Mouse (Mus musculus) c-Kit-negative CD71-positive TER-119-positive erythroid progenitor cells, embryonic 14.5 days (primary cell): ENCODE measurements around the gene Gli2.

Source experiments
- DNase-seq: peaks from one replicate; pipeline ENCODE4 v3.0.0-alpha.2; 2013; ENCODE audit warnings: low read depth, low spot score

The Gli2 gene

GRCm38 (mm10) chr1:118901868-118902586, 151.4 kb downstream of the Gli2 start:
- no peak for DNase-seq

- DNase-seq, result no peak
Observed at GRCm38 (mm10) chr1:118898351-118898750, 155.1 kb downstream of the Gli2 start.

GRCm38 (mm10) chr1:118895026-118895762, 158.2 kb downstream of the Gli2 start:
- no peak for DNase-seq

- no peak for DNase-seq
Observed at GRCm38 (mm10) chr1:118891395-118891794, 162.0 kb downstream of the Gli2 start.

GRCm38 (mm10) chr1:118890125-118890875, 163.1 kb downstream of the Gli2 start:
- no peak for DNase-seq

- DNase-seq, result no peak
Observed at GRCm38 (mm10) chr1:118880781-118881247, 172.6 kb downstream of the Gli2 start.

- no peak for DNase-seq
Observed at GRCm38 (mm10) chr1:118878291-118878690, 175.1 kb downstream of the Gli2 start.

GRCm38 (mm10) chr1:118875227-118875626, 178.2 kb downstream of the Gli2 start:
- no peak for DNase-seq

- no peak for DNase-seq
Observed at GRCm38 (mm10) chr1:118873559-118873958, 179.9 kb downstream of the Gli2 start.

GRCm38 (mm10) chr1:118864735-118865134, 188.7 kb downstream of the Gli2 start:
- no peak for DNase-seq

- DNase-seq, result no peak
Observed at GRCm38 (mm10) chr1:118864031-118864430, 189.4 kb downstream of the Gli2 start.

GRCm38 (mm10) chr1:118858101-118858500, 195.3 kb downstream of the Gli2 start:
- no peak for DNase-seq

- no peak for DNase-seq
Observed at GRCm38 (mm10) chr1:118830658-118831057, 222.8 kb downstream of the Gli2 start.

GRCm38 (mm10) chr1:118826614-118827013, 226.8 kb downstream of the Gli2 start:
- no peak for DNase-seq

GRCm38 (mm10) chr1:118825467-118826219, 227.8 kb downstream of the Gli2 start:
- DNase-seq, result no peak

GRCm38 (mm10) chr1:118825035-118825434, 228.4 kb downstream of the Gli2 start:
- DNase-seq, result no peak

GRCm38 (mm10) chr1:118822258-118822657, 231.2 kb downstream of the Gli2 start:
- DNase-seq, result no peak

- no peak for DNase-seq
Observed at GRCm38 (mm10) chr1:118815015-118815414, 238.4 kb downstream of the Gli2 start.

- DNase-seq, result no peak
Observed at GRCm38 (mm10) chr1:118810336-118810735, 243.1 kb downstream of the Gli2 start.

- no peak for DNase-seq
Observed at GRCm38 (mm10) chr1:118806727-118807126, 246.7 kb downstream of the Gli2 start.

GRCm38 (mm10) chr1:118802166-118802565, 251.3 kb downstream of the Gli2 start:
- no peak for DNase-seq
